Mouse (Mus musculus) stomach, postnatal 0 days (tissue): ENCODE results near the gene Kcna7. TPM values are rescaled to one million over a fixed set of nuclear protein-coding genes. Genes with fewer than 3 reads are reported as not detected.

Experiments
- ATAC-seq: fragments of 200-750 bp; cut with Nextera tagmentation; 2 replicates; pipeline ENCODE4 v1.8.0; 2017; ENCODE audit not compliant: low FRiP score, low TSS enrichment
- DNase-seq: peaks from one replicate; pipeline ENCODE4 v3.0.0-alpha.2; 2016; ENCODE audit warnings: low spot score
- H3K27ac ChIP-seq: fragments of 300-500 bp; sonication (generic); replicated peaks from 2 replicates; pipeline ENCODE4 v1.5.1; 2014; ENCODE audit warnings: mild to moderate bottlenecking, control low read depth
- H3K27me3 ChIP-seq: fragments of 300-500 bp; sonication (generic); 2 replicates; pipeline ENCODE4 v1.6.1; 2014; ENCODE audit warnings: low read length; ENCODE audit not compliant: control insufficient read depth, insufficient read depth
- H3K36me3 ChIP-seq: fragments of 300-500 bp; sonication (generic); 2 replicates; pipeline ENCODE4 v1.6.1; 2014; ENCODE audit warnings: low read length, mixed read lengths; ENCODE audit not compliant: control insufficient read depth, insufficient read depth
- H3K4me1 ChIP-seq: fragments of 300-500 bp; sonication (generic); replicated peaks from 2 replicates; pipeline ENCODE4 v1.6.1; 2014; ENCODE audit warnings: antibody characterized with exemption; ENCODE audit not compliant: control insufficient read depth, insufficient read depth
- H3K4me2 ChIP-seq: fragments of 300-500 bp; sonication (generic); replicated peaks from 2 replicates; pipeline ENCODE4 v1.6.1; 2014; ENCODE audit warnings: low read depth, mild to moderate bottlenecking, control low read depth, moderate library complexity
- H3K4me3 ChIP-seq: fragments of 300-500 bp; sonication (generic); 2 replicates; pipeline ENCODE4 v1.5.1; 2014; ENCODE audit warnings: low read depth, low read length, control low read depth
- H3K9ac ChIP-seq: fragments of 300-500 bp; sonication (generic); 2 replicates; pipeline ENCODE4 v1.6.1; 2014; ENCODE audit warnings: mild to moderate bottlenecking, low read length, control low read depth, mixed read lengths
- H3K9me3 ChIP-seq: fragments of 300-500 bp; sonication (generic); 2 replicates; pipeline ENCODE4 v1.6.1; 2016; ENCODE audit warnings: low read length; ENCODE audit not compliant: control insufficient read depth
- CTCF ChIP-seq: IDR thresholded peaks from 2 replicates; pipeline ENCODE4 v1.5.1; 2016; ENCODE audit warnings: antibody characterized with exemption, low read depth, mild to moderate bottlenecking, moderate library complexity
- EP300 ChIP-seq: optimal IDR thresholded peaks from 2 replicates; pipeline ENCODE3; 2016; ENCODE audit warnings: antibody characterized with exemption
- WGBS: fragments of 180-500 bp; shearing (Covaris S2); extraction: QIAGEN DNeasy Blood & Tissue Kit; methylation state at CpG from one replicate; pipeline ENCODE4 v1.1.7; 2014; 5-methylcytosine and 5-hydroxymethylcytosine counted together
- polyA plus RNA-seq: library from polyadenylated mRNA; unstranded; fragments of >200 nt; fragmentation: Nextera tagmentation; extraction: Ambion mirVana; gene quantifications from 2 replicates; pipeline ENCODE4 v1.2.1, GENCODE M21; 2015

Gene Kcna7
- polyA plus RNA-seq, 1 experiment from 2014 or later, result 0.17 TPM

GRCm38 (mm10) chr7:45408351-45408750 is 2.9 kb downstream of the Kcna7 start:
- H3K27me3 ChIP-seq, result peaks cover 12% of the 10 kb centered on the region
- ATAC-seq (no peak), DNase-seq (no peak)
- no peak overlapping the region for H3K4me3 ChIP-seq
- no peak overlapping the region for H3K4me2 ChIP-seq
- H3K9me3 ChIP-seq, result no peaks in the 10 kb centered on the region
- H3K27ac ChIP-seq, result no peak overlapping the region
- TF ChIP-seq EP300, result no peak
- no peak for TF ChIP-seq CTCF
- WGBS, result 60% methylated on average over 7 of the region's 7 CpGs
- no peaks in the 10 kb centered on the region; the same call in 1 of the 2 replicates for H3K4me1 ChIP-seq
- no peaks in the 10 kb centered on the region for H3K36me3 ChIP-seq
- no peak overlapping the region for H3K9ac ChIP-seq

- Histone ChIP-seq H3K27ac (no peak overlapping the region), H3K4me2 (no peak overlapping the region), H3K9me3 (no peaks in the 10 kb centered on the region), H3K4me1 (no peaks in the 10 kb centered on the region; the same call in 1 of the 2 replicates), H3K27me3 (peaks cover 12% of the 10 kb centered on the region), H3K4me3 (no peak overlapping the region), H3K9ac (no peak overlapping the region), H3K36me3 (no peaks in the 10 kb centered on the region)
- DNase-seq (no peak), ATAC-seq (no peak)
- WGBS, result 88% methylated on average over 17 of the region's 17 CpGs
- TF ChIP-seq EP300, result no peak
- no peak for TF ChIP-seq CTCF
Observed at GRCm38 (mm10) chr7:45408949-45409348, 3.5 kb downstream of the Kcna7 start.

- no peak overlapping the region for H3K4me3 ChIP-seq
- H3K27ac ChIP-seq, result no peak overlapping the region
- H3K4me1 ChIP-seq, result no peaks in the 10 kb centered on the region; the same call in 1 of the 2 replicates
- no peaks in the 10 kb centered on the region for H3K9me3 ChIP-seq
- H3K4me2 ChIP-seq, result no peak overlapping the region
- TF ChIP-seq CTCF (no peak), EP300 (no peak)
- peaks cover 12% of the 10 kb centered on the region for H3K27me3 ChIP-seq
- no peak for DNase-seq
- ATAC-seq, result no peak
- 86% methylated on average over 8 of the region's 8 CpGs for WGBS
- H3K36me3 ChIP-seq, result no peaks in the 10 kb centered on the region
- no peak overlapping the region for H3K9ac ChIP-seq
Observed at GRCm38 (mm10) chr7:45409497-45410163, 4.2 kb downstream of the Kcna7 start.

- no peak for TF ChIP-seq EP300
- TF ChIP-seq CTCF, result no peak
- ATAC-seq (no peak), DNase-seq (no peak)
- 77% methylated on average over 2 of the region's 2 CpGs for WGBS
- no peak overlapping the region for H3K4me2 ChIP-seq
- no peaks in the 10 kb centered on the region for H3K4me1 ChIP-seq
- no peaks in the 10 kb centered on the region for H3K36me3 ChIP-seq
- no peak overlapping the region for H3K27ac ChIP-seq
- H3K4me3 ChIP-seq, result no peak overlapping the region
- no peak overlapping the region for H3K9ac ChIP-seq
- H3K9me3 ChIP-seq, result no peaks in the 10 kb centered on the region
- H3K27me3 ChIP-seq, result no peaks in the 10 kb centered on the region
Observed at GRCm38 (mm10) chr7:45412421-45412820, 7.0 kb downstream of the Kcna7 start.

GRCm38 (mm10) chr7:45413113-45413863 is 7.8 kb downstream of the Kcna7 start, which contains the start of gene Ntf5:
Ntf5 (plus strand) TSS chr7:45413695.
- Histone ChIP-seq H3K4me3 (peak within 1 kb of the TSS; percentile 54), H3K4me2 (peak within 1 kb of the TSS; percentile 95), H3K27me3 (no peaks in the 10 kb centered on the region), H3K9me3 (no peaks in the 10 kb centered on the region), H3K36me3 (no peaks in the 10 kb centered on the region), H3K27ac (peak within 1 kb of the TSS; percentile 30), H3K4me1 (no peaks in the 10 kb centered on the region), H3K9ac (peak within 1 kb of the TSS; percentile 54)
- ATAC-seq (peak; percentile 49), DNase-seq (peak; percentile 53)
- TF ChIP-seq CTCF, result no peak
- no peak for TF ChIP-seq EP300
- WGBS, result 3% methylated on average over 29 of the region's 45 CpGs
